Mouse (Mus musculus): ENCODE results near the gene Zbtb20. TPM values are rescaled to one million over a fixed set of nuclear protein-coding genes. Genes with fewer than 3 reads are reported as not detected.

The Zbtb20 gene
- total RNA-seq, 2 experiments from 2014 or later, result 102 to 105 TPM

GRCm38 (mm10) chr16:43363751-43364515 lies 488.3 kb downstream of the Zbtb20 start:
- DNase-seq, result peak; percentile 77

- no peak for DNase-seq
These were observed 488.8 kb downstream of the Zbtb20 start for GRCm38 (mm10) chr16:43364516-43364910.

- DNase-seq, result no peak
These were observed 489.6 kb downstream of the Zbtb20 start for GRCm38 (mm10) chr16:43365277-43365676.

- DNase-seq, result no peak
These were observed 494.9 kb downstream of the Zbtb20 start for GRCm38 (mm10) chr16:43370496-43371020.

- DNase-seq, result no peak
These were observed 501.1 kb downstream of the Zbtb20 start for GRCm38 (mm10) chr16:43376782-43377181.

GRCm38 (mm10) chr16:43379351-43380325 lies 504.0 kb downstream of the Zbtb20 start:
- no peak for DNase-seq

- no peak for DNase-seq
These were observed 505.5 kb downstream of the Zbtb20 start for GRCm38 (mm10) chr16:43381183-43381582.

GRCm38 (mm10) chr16:43383149-43383740 lies 507.6 kb downstream of the Zbtb20 start:
- no peak for DNase-seq

- no peak for DNase-seq
These were observed 509.4 kb downstream of the Zbtb20 start for GRCm38 (mm10) chr16:43384953-43385619.

- no peak for DNase-seq
These were observed 510.0 kb downstream of the Zbtb20 start for GRCm38 (mm10) chr16:43385620-43386210.

GRCm38 (mm10) chr16:43386426-43386825 lies 510.7 kb downstream of the Zbtb20 start:
- DNase-seq, result no peak

- DNase-seq, result no peak
These were observed 512.7 kb downstream of the Zbtb20 start for GRCm38 (mm10) chr16:43388389-43388788.

- no peak for DNase-seq
These were observed 514.7 kb downstream of the Zbtb20 start for GRCm38 (mm10) chr16:43390387-43390786.

- no peak for DNase-seq
These were observed 517.7 kb downstream of the Zbtb20 start for GRCm38 (mm10) chr16:43393382-43393781.

GRCm38 (mm10) chr16:43394013-43394568 lies 518.4 kb downstream of the Zbtb20 start:
- no peak for DNase-seq

GRCm38 (mm10) chr16:43394760-43395159 lies 519.1 kb downstream of the Zbtb20 start:
- DNase-seq, result peak; percentile 32

- no peak for DNase-seq
These were observed 521.4 kb downstream of the Zbtb20 start for GRCm38 (mm10) chr16:43396849-43397628.

GRCm38 (mm10) chr16:43397629-43398323 lies 522.1 kb downstream of the Zbtb20 start:
- DNase-seq, result no peak

GRCm38 (mm10) chr16:43399428-43399827 lies 523.7 kb downstream of the Zbtb20 start:
- no peak for DNase-seq

GRCm38 (mm10) chr16:43400046-43400445 lies 524.4 kb downstream of the Zbtb20 start:
- no peak for DNase-seq

Measured in heart, postnatal 4 days (tissue).